Mouse (Mus musculus) MEL (cell line): ENCODE results near the gene Pcdh9. TPM values are rescaled to one million over a fixed set of nuclear protein-coding genes. Genes with fewer than 3 reads are reported as not detected.

ENCODE experiments used
- DNase-seq: peaks from one replicate; pipeline ENCODE4 v3.0.0; 2011; ENCODE audit warnings: low read depth, low spot score
- H3K27ac ChIP-seq: 2 replicates; pipeline ENCODE4 v1.5.1; 2012; ENCODE audit warnings: low read depth, mild to moderate bottlenecking, control low read depth, low read length, moderate library complexity; ENCODE audit not compliant: control insufficient read depth
- H3K27me3 ChIP-seq, 2 experiments: fragments of 150-350 bp in 1 of 2; sonication (generic) in 1 of 2; 2 replicates each; pipeline ENCODE4 v1.6.1; 2012; ENCODE audit warnings: low read length in 2 of 2, mild to moderate bottlenecking in 2 of 2, improper control_type of control experiment in 1 of 2, moderate library complexity in 1 of 2; ENCODE audit not compliant: insufficient read depth in 2 of 2, control insufficient read depth in 1 of 2
- H3K36me3 ChIP-seq, 2 experiments: 2 replicates each; pipeline ENCODE4 v1.6.1; 2012 to 2014; ENCODE audit warnings: low read length in 2 of 2, improper control_type of control experiment in 1 of 2, inconsistent platforms in 1 of 2, mild to moderate bottlenecking in 1 of 2; ENCODE audit not compliant: insufficient read depth in 2 of 2, control insufficient read depth in 1 of 2
- H3K4me1 ChIP-seq, 2 experiments: fragments of 150-350 bp in 1 of 2; sonication (generic) in 1 of 2; 2 replicates each; pipeline ENCODE4 v1.6.1; 2012; ENCODE audit warnings: low read length in 2 of 2, improper control_type of control experiment in 1 of 2, mild to moderate bottlenecking in 1 of 2; ENCODE audit not compliant: insufficient read depth in 2 of 2, control insufficient read depth in 1 of 2
- H3K4me3 ChIP-seq, 2 experiments: fragments of 150-350 bp in 1 of 2; sonication (generic) in 1 of 2; 2 replicates each; pipeline ENCODE4 v1.5.1; 2012; ENCODE audit warnings: low read depth in 2 of 2, low read length in 2 of 2, mild to moderate bottlenecking in 2 of 2, moderate library complexity in 2 of 2, control low read depth in 1 of 2, improper control_type of control experiment in 1 of 2; ENCODE audit not compliant: control insufficient read depth in 1 of 2, insufficient read depth in 1 of 2
- H3K79me2 ChIP-seq: 2 replicates; pipeline ENCODE4 v1.6.1; 2012; ENCODE audit warnings: mild to moderate bottlenecking, low read length, moderate library complexity; ENCODE audit not compliant: control insufficient read depth, poor library complexity, insufficient read depth
- H3K9ac ChIP-seq: 2 replicates; pipeline ENCODE4 v1.6.1; 2012; ENCODE audit warnings: low read depth, mild to moderate bottlenecking, control low read depth, low read length, moderate library complexity; ENCODE audit not compliant: control insufficient read depth, poor library complexity, severe bottlenecking
- H3K9me3 ChIP-seq: fragments of 150-350 bp; sonication (generic); replicated peaks from 2 replicates; pipeline ENCODE4 v1.6.1; 2012; ENCODE audit warnings: mild to moderate bottlenecking, low read length, improper control_type of control experiment, moderate library complexity; ENCODE audit not compliant: insufficient read depth
- BHLHE40 ChIP-seq: IDR thresholded peaks from 2 replicates; pipeline ENCODE4 v1.6.1; 2012; ENCODE audit warnings: low read depth, mild to moderate bottlenecking, inconsistent platforms, low read length, improper control_type of control experiment, borderline replicate concordance
- CTCF ChIP-seq, 3 experiments: IDR thresholded peaks in 2 of 3; conservative IDR thresholded peaks in 1 of 3; 2 replicates each; pipeline ENCODE4 v1.5.1; 2011 to 2012; ENCODE audit warnings: low read length in 3 of 3, low read depth in 2 of 3, mild to moderate bottlenecking in 2 of 3, improper control_type of control experiment in 1 of 3, inconsistent platforms in 1 of 3, mixed read lengths in 1 of 3, moderate library complexity in 1 of 3; ENCODE audit not compliant: control insufficient read depth in 1 of 3, insufficient read depth in 1 of 3, poor library complexity in 1 of 3, severe bottlenecking in 1 of 3
- E2F4 ChIP-seq: IDR thresholded peaks from 2 replicates; pipeline ENCODE4 v1.6.1; 2011; ENCODE audit warnings: low read depth, low read length, improper control_type of control experiment, borderline replicate concordance
- EP300 ChIP-seq, 2 experiments: IDR thresholded peaks; 2 replicates each; pipeline ENCODE4 v1.6.1; 2011; ENCODE audit warnings: improper control_type of control experiment in 2 of 2, low read length in 2 of 2, low read depth in 1 of 2, mild to moderate bottlenecking in 1 of 2
- ETS1 ChIP-seq: IDR thresholded peaks from 2 replicates; pipeline ENCODE4 v1.6.1; 2012; ENCODE audit warnings: low read depth, mild to moderate bottlenecking, inconsistent platforms, low read length, improper control_type of control experiment, moderate library complexity
- GABPA ChIP-seq: IDR thresholded peaks from 2 replicates; pipeline ENCODE4 v1.6.1; 2012; ENCODE audit warnings: low read depth, mild to moderate bottlenecking, inconsistent platforms, low read length, improper control_type of control experiment, moderate library complexity
- JUND ChIP-seq: IDR thresholded peaks from 2 replicates; pipeline ENCODE4 v1.6.1; 2011; ENCODE audit warnings: low read depth, mild to moderate bottlenecking, improper control_type of control experiment, low read length
- MAX ChIP-seq: IDR thresholded peaks from 2 replicates; pipeline ENCODE4 v1.6.1; 2011; ENCODE audit warnings: low read length, improper control_type of control experiment
- MAZ ChIP-seq: IDR thresholded peaks from 2 replicates; pipeline ENCODE4 v1.6.1; 2012; ENCODE audit warnings: low read depth, mild to moderate bottlenecking, inconsistent platforms, low read length, improper control_type of control experiment
- MEF2A ChIP-seq: IDR thresholded peaks from 2 replicates; pipeline ENCODE4 v1.6.1; 2014; ENCODE audit warnings: low read depth, mild to moderate bottlenecking, inconsistent platforms, low read length, improper control_type of control experiment; ENCODE audit not compliant: poor library complexity, insufficient replicate concordance, severe bottlenecking; ENCODE audit errors: extremely low read depth
- MXI1 ChIP-seq: IDR thresholded peaks from 2 replicates; pipeline ENCODE4 v1.6.1; 2011; ENCODE audit warnings: mild to moderate bottlenecking, low read depth, low read length, improper control_type of control experiment
- NRF1 ChIP-seq: IDR thresholded peaks from 2 replicates; pipeline ENCODE4 v1.6.1; 2014; ENCODE audit warnings: low read depth, mild to moderate bottlenecking, inconsistent platforms, low read length, improper control_type of control experiment, moderate library complexity; ENCODE audit not compliant: poor library complexity, insufficient read depth, severe bottlenecking
- POLR2A ChIP-seq, 2 experiments: IDR thresholded peaks; 2 replicates each; pipeline ENCODE4 v1.6.1; 2011 to 2012; ENCODE audit warnings: low read length in 2 of 2, mild to moderate bottlenecking in 2 of 2, control low read depth in 1 of 2, improper control_type of control experiment in 1 of 2, low read depth in 1 of 2, moderate library complexity in 1 of 2; ENCODE audit not compliant: control insufficient read depth in 1 of 2, insufficient read depth in 1 of 2, poor library complexity in 1 of 2
- POLR2AphosphoS2 ChIP-seq: IDR thresholded peaks from 2 replicates; pipeline ENCODE4 v1.6.1; 2011; ENCODE audit warnings: low read length, improper control_type of control experiment
- RCOR1 ChIP-seq: IDR thresholded peaks from 2 replicates; pipeline ENCODE4 v1.6.1; 2012; ENCODE audit warnings: low read depth, mild to moderate bottlenecking, inconsistent platforms, low read length, improper control_type of control experiment
- SMC3 ChIP-seq: IDR thresholded peaks from 2 replicates; pipeline ENCODE4 v1.6.1; 2011; ENCODE audit warnings: low read depth, low read length, improper control_type of control experiment
- TBP ChIP-seq: IDR thresholded peaks from 2 replicates; pipeline ENCODE4 v1.8.0; 2011; ENCODE audit warnings: low read depth, low read length, improper control_type of control experiment
- UBTF ChIP-seq: IDR thresholded peaks from 2 replicates; pipeline ENCODE4 v1.6.1; 2012; ENCODE audit warnings: low read depth, mild to moderate bottlenecking, inconsistent platforms, low read length, improper control_type of control experiment, moderate library complexity, borderline replicate concordance; ENCODE audit not compliant: insufficient read depth
- USF1 ChIP-seq: IDR thresholded peaks from 2 replicates; pipeline ENCODE4 v1.6.1; 2014; ENCODE audit warnings: low read depth, mild to moderate bottlenecking, inconsistent platforms, low read length, improper control_type of control experiment, moderate library complexity
- ZMIZ1 ChIP-seq: IDR thresholded peaks from 2 replicates; pipeline ENCODE4 v1.6.1; 2012; ENCODE audit warnings: low read depth, mild to moderate bottlenecking, inconsistent platforms, low read length, improper control_type of control experiment, moderate library complexity
- ZNF384 ChIP-seq: IDR thresholded peaks from 2 replicates; pipeline ENCODE4 v1.6.1; 2012; ENCODE audit warnings: low read depth, mild to moderate bottlenecking, inconsistent platforms, low read length, improper control_type of control experiment
- polyA plus RNA-seq, 2 experiments: library from polyadenylated mRNA; stranded (reverse) in 1 of 2; unstranded in 1 of 2; fragments of >175 nt in 1 of 2; fragments of >200 nt in 1 of 2; gene quantifications; 2 replicates each; pipeline versions ENCODE4 v1.2.1 to v1.2.4; 2012; ENCODE audit warnings: low replicate concordance in 2 of 2, low read depth in 1 of 2; ENCODE audit not compliant: insufficient read length in 2 of 2, insufficient read depth in 1 of 2, missing spikeins in 1 of 2
- total RNA-seq: library from RNA; depleted of rRNA; stranded (reverse); fragments of 300-350 nt; gene quantifications from 2 replicates; pipeline ENCODE4 v1.2.3, GENCODE M21; 2012

The Pcdh9 gene
- total and polyA plus RNA-seq, 3 experiments: not detected

DNA sequence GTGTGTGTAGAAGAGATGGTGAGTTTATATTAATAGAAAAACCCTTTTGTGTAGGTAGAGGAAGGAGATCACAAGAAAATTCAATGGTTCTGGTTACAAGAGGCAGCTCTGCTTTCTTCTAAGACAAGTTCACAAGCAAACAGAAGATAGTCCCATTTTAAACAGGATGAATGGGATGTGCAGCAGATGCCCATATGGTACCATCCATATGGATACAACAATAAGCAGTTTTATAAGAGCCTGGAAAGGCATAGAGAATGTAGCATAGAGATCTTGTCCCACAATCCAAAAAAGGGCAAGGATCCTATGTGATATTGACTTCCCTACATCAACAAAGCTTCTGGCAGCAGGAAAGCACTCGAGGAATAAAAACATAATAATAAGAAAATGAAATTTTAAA lies 171.3 kb downstream of the Pcdh9 start:
- Histone ChIP-seq H3K4me3 (no peak overlapping the region), H3K36me3 (no peaks in the 10 kb centered on the region), H3K9me3 (no peaks in the 10 kb centered on the region), H3K79me2 (no peaks in the 10 kb centered on the region), H3K27ac (no peak overlapping the region), H3K9ac (no peak overlapping the region), H3K4me1 (no peaks in the 10 kb centered on the region), H3K27me3 (no peaks in the 10 kb centered on the region)
- DNase-seq: no peak
- TF ChIP-seq BHLHE40 (no peak), SMC3 (no peak), MAZ (no peak), POLR2A (IDR thresholded peaks at IDR 0.05; ENCODE audit: control insufficient read depth in 1 of 2, insufficient read depth in 1 of 2, low read depth in 1 of 2, low read length in 2 of 2, poor library complexity in 1 of 2) (no peak), UBTF (no peak), CTCF (IDR thresholded peaks at IDR 0.05 in 2 of 3, conservative IDR thresholded peaks at IDR 0.05 in 1 of 3; ENCODE audit: control insufficient read depth in 1 of 3, insufficient read depth in 1 of 3, low read depth in 2 of 3, low read length in 3 of 3, poor library complexity in 1 of 3, severe bottlenecking in 1 of 3) (no peak), GABPA (no peak), POLR2AphosphoS2 (no peak), MAX (no peak)

DNA sequence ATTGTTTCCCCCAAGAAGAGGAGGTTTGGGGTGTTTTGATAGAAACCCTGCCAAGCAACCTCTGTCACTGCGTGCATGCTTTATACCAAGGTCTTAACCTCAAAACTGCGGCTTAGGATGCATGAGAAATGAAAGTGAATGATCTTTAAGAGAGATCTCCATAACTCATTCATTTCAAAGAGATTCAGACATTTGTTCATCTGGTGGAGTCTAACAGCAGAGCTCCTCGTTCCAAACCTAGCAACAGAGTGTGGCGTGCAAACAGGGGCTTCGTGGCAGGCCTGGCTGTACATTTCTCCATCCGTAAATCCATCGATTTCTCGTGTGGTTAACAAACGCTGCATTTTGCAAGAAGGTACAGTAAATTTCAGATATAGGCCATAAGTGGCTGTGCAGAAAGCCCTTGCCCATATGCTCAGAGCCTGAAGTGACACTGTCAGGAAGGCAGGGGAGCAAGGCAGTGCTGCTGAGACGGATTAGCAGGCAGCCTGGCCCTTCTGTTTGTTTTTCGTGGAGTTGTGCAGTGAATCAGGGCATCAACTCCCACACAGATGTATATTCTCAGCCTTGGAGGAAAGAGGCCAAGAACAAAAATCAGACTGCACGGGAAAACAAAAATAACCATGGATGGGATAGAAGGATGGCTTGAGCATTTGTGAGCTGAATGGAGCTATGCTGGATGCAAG lies 177.1 kb downstream of the Pcdh9 start:
- H3K9ac ChIP-seq: no peak overlapping the region
- no peaks in the 10 kb centered on the region for H3K79me2 ChIP-seq
- no peak overlapping the region for H3K4me3 ChIP-seq
- TF ChIP-seq E2F4 (no peak), JUND (no peak), ETS1 (no peak), UBTF (no peak), MXI1 (no peak), ZNF384 (no peak), USF1 (no peak), MEF2A (no peak), RCOR1 (no peak), BHLHE40 (no peak), ZMIZ1 (no peak), NRF1 (no peak), MAX (no peak), EP300 (IDR thresholded peaks at IDR 0.05; ENCODE audit: low read depth in 1 of 2, low read length in 2 of 2) (no peak), POLR2AphosphoS2 (no peak), TBP (no peak), GABPA (no peak)
- H3K27ac ChIP-seq: no peak overlapping the region
- no peaks in the 10 kb centered on the region for H3K27me3 ChIP-seq
- DNase-seq: no peak
- H3K9me3 ChIP-seq: no peaks in the 10 kb centered on the region
- H3K36me3 ChIP-seq: no peaks in the 10 kb centered on the region
- H3K4me1 ChIP-seq: no peaks in the 10 kb centered on the region
